12 mouse cellular contexts compared by ENCODE assay signal in the genomic region with DNA sequence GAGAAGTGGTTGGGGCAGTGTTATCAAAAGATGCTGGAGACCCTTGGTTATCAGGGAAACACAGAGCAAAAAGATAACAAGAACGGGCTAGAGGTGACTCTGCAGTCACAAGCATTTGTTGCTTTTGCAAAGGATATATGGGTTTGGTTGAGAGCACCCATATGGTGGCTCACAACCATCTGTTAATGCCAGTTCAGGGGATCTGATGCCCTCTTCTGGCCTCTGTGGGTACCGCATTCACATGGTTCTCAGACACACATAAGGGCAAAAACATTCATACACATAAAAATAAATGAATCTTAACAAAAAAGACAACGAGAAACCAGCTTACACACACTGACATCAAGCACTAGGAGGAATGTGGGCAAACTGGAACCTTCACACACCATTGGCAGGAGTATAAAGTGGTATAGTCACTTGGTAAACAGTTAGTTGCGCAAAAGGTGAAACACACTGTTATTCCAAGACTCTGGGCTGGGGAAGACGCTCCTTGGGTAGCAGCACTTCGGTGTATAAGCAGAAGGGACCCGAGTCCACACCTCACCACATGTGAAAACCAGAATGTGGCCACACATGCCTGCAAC.
DNase-seq lines count a peak whose midpoint lies in the region; ATAC-seq lines count a peak whose summit lies in the region.
"Had no signal": no experiment of that assay in that cellular context is flagged by ENCODE, and none has a peak within 500 bp of the region (broad histone marks: within the 10 kb centered on the region; RNA-seq: fewer than 3 reads in every experiment).

No protein-coding gene starts in this region.

- intact Hi-C loops in left cerebral cortex, postnatal 25 days (cut with DNase I) = no loop called here

- no peak for ATAC-seq in kidney, embryonic 16.5 days (ENCODE audit: low FRiP score, low TSS enrichment)

- no peak overlapping the region for H3K27ac ChIP-seq in kidney, embryonic 16.5 days (ENCODE audit: low read length)
- H3K27ac ChIP-seq: embryonic facial prominence, embryonic 12.5 days; lung, embryonic 15.5 days had no signal

- peaks cover 17% of the 10 kb centered on the region; the same call in 1 of the 2 replicates for H3K4me1 ChIP-seq in kidney, embryonic 16.5 days (ENCODE audit: insufficient read depth, low read length)

- H3K9ac ChIP-seq in kidney, embryonic 16.5 days (replicated peaks; ENCODE audit: low read length) = no peak overlapping the region
- H3K9ac ChIP-seq: embryonic facial prominence, embryonic 12.5 days; heart, embryonic 12.5 days; lung, embryonic 15.5 days had no signal

- H3K27me3 ChIP-seq in kidney, embryonic 16.5 days (ENCODE audit: insufficient read depth, low read length) = no peaks in the 10 kb centered on the region
- H3K27me3 ChIP-seq: embryonic facial prominence, embryonic 12.5 days; heart, embryonic 12.5 days; lung, embryonic 15.5 days had no signal

- WGBS in kidney, embryonic 16.5 days = 91% methylated on average over 7 of the region's 7 CpGs

- no peak overlapping the region for H3K4me2 ChIP-seq in kidney, embryonic 16.5 days (replicated peaks; ENCODE audit: low read depth, low read length)
- H3K4me2 ChIP-seq: embryonic facial prominence, embryonic 12.5 days; heart, embryonic 12.5 days; lung, embryonic 15.5 days had no signal

- 0 out of 2 replicates have a peak, but pooled peaks cover 6% of the 10 kb centered on the region for H3K36me3 ChIP-seq in kidney, embryonic 16.5 days (ENCODE audit: insufficient read depth, low read length)
- H3K36me3 ChIP-seq: embryonic facial prominence, embryonic 12.5 days; lung, embryonic 15.5 days had no signal

- no peak overlapping the region for H3K4me3 ChIP-seq in kidney, embryonic 16.5 days (ENCODE audit: low read length)
- H3K4me3 ChIP-seq: embryonic facial prominence, embryonic 12.5 days; heart, embryonic 12.5 days; lung, embryonic 15.5 days had no signal

- DNase-seq in kidney, adult 18-20 months = peak; percentile 15
- DNase-seq in B cell, adult 2 months = peak; percentile 22
- DNase-seq in MEL-GATA-1-ER (ENCODE audit: extremely low read depth, low read depth) = peak; percentile 14
- DNase-seq in lung, postnatal 10 days = peak; percentile 14
- no peak for DNase-seq in left cerebral cortex, postnatal 25 days (ENCODE audit: low spot score in 2 of 2)
- DNase-seq in cerebellum, adult 9-11 months = no peak
- DNase-seq in frontal cortex, postnatal 14 days (ENCODE audit: low spot score in 2 of 2) = no peak
- DNase-seq: retina, postnatal 1 day had no signal

- H3K9me3 ChIP-seq in kidney, embryonic 16.5 days (ENCODE audit: low read length) = no peaks in the 10 kb centered on the region
- H3K9me3 ChIP-seq: embryonic facial prominence, embryonic 12.5 days; heart, embryonic 12.5 days; lung, embryonic 15.5 days had no signal

Comparison
In these comparisons a context has a peak if more than half of its experiments do, and no peak if none do; other contexts are left out.
1. DNase-seq: peak in kidney, adult 18-20 months (single experiment), B cell, adult 2 months (2 of 2), MEL-GATA-1-ER (single experiment) and lung, postnatal 10 days (single experiment); none in left cerebral cortex, postnatal 25 days (0 of 2), cerebellum, adult 9-11 months (single experiment) and frontal cortex, postnatal 14 days (0 of 2).